Mouse (Mus musculus): Measurements from ENCODE around the gene Dpm2. TPM values are rescaled to one million over a fixed set of nuclear protein-coding genes. Genes with fewer than 3 reads are reported as not detected.

Dpm2 gene
- polyA plus RNA-seq, 1 experiment = 73.7 TPM

- H3K79me3 ChIP-seq (ENCODE audit: low read depth) = no peaks in the 10 kb centered on the region
- H3K79me2 ChIP-seq (ENCODE audit: control insufficient read depth, insufficient read depth) = no peaks in the 10 kb centered on the region
- no peak overlapping the region for H3K4me3 ChIP-seq (ENCODE audit: insufficient read depth, poor library complexity, severe bottlenecking)
- no peaks in the 10 kb centered on the region for H3K36me3 ChIP-seq (ENCODE audit: control insufficient read depth, insufficient read depth)
- H3ac ChIP-seq (ENCODE audit: control insufficient read depth, insufficient read length, low read depth) = no peak overlapping the region
- no peaks in the 10 kb centered on the region for H3K27me3 ChIP-seq (ENCODE audit: control insufficient read depth, insufficient read depth, insufficient read length)
- TF ChIP-seq MYOG (IDR thresholded peaks at IDR 0.05; ENCODE audit: control insufficient read depth, extremely low read depth, insufficient read length) (no peak), CTCF (IDR thresholded peaks at IDR 0.05; ENCODE audit: control insufficient read depth, insufficient read depth, insufficient read length) (no peak), USF1 (IDR thresholded peaks at IDR 0.05; ENCODE audit: low read depth) (no peak), CEBPB (IDR thresholded peaks at IDR 0.05; ENCODE audit: low read depth) (no peak), MAX (IDR thresholded peaks at IDR 0.05) (no peak), MYOD1 (IDR thresholded peaks at IDR 0.05; ENCODE audit: control insufficient read depth, insufficient read length, low read depth) (no peak), FOSL1 (IDR thresholded peaks at IDR 0.05; ENCODE audit: insufficient read depth, low read length, poor library complexity, severe bottlenecking) (no peak)
These were observed 40.2 kb upstream of the Dpm2 start for GRCm38 (mm10) chr2:32530479-32530878.

GRCm38 (mm10) chr2:32533163-32533562 lies 37.5 kb upstream of the Dpm2 start:
- Histone ChIP-seq H3ac (ENCODE audit: control insufficient read depth, insufficient read length, low read depth) (no peak overlapping the region), H3K4me3 (ENCODE audit: insufficient read depth, poor library complexity, severe bottlenecking) (no peak overlapping the region), H3K36me3 (ENCODE audit: control insufficient read depth, insufficient read depth) (no peaks in the 10 kb centered on the region), H3K79me2 (ENCODE audit: control insufficient read depth, insufficient read depth) (no peaks in the 10 kb centered on the region), H3K27me3 (ENCODE audit: control insufficient read depth, insufficient read depth, insufficient read length) (no peaks in the 10 kb centered on the region), H3K79me3 (ENCODE audit: low read depth) (no peaks in the 10 kb centered on the region)
- TF ChIP-seq MAX (IDR thresholded peaks at IDR 0.05) = no peak
- TF ChIP-seq MYOD1 (IDR thresholded peaks at IDR 0.05; ENCODE audit: control insufficient read depth, insufficient read length, low read depth) = no peak
- TF ChIP-seq FOSL1 (IDR thresholded peaks at IDR 0.05; ENCODE audit: insufficient read depth, low read length, poor library complexity, severe bottlenecking) = no peak
- no peak for TF ChIP-seq CTCF (IDR thresholded peaks at IDR 0.05; ENCODE audit: control insufficient read depth, insufficient read depth, insufficient read length)
- no peak for TF ChIP-seq CEBPB (IDR thresholded peaks at IDR 0.05; ENCODE audit: low read depth)
- TF ChIP-seq USF1 (IDR thresholded peaks at IDR 0.05; ENCODE audit: low read depth) = no peak
- TF ChIP-seq MYOG (IDR thresholded peaks at IDR 0.05; ENCODE audit: control insufficient read depth, extremely low read depth, insufficient read length) = no peak

GRCm38 (mm10) chr2:32534061-32534732 lies 36.5 kb upstream of the Dpm2 start:
- no peaks in the 10 kb centered on the region for H3K79me2 ChIP-seq (ENCODE audit: control insufficient read depth, insufficient read depth)

GRCm38 (mm10) chr2:32534733-32535471 lies 35.8 kb upstream of the Dpm2 start, which contains the start of gene Fam102a:
Gene Fam102a, plus strand, starts transcription at chr2:32535332.
- no peaks in the 10 kb centered on the region for H3K36me3 ChIP-seq (ENCODE audit: control insufficient read depth, insufficient read depth)
- H3K27me3 ChIP-seq (ENCODE audit: control insufficient read depth, insufficient read depth, insufficient read length) = no peaks in the 10 kb centered on the region
- H3ac ChIP-seq (ENCODE audit: control insufficient read depth, insufficient read length, low read depth) = peak within 1 kb of the TSS; percentile 90
- H3K4me3 ChIP-seq (ENCODE audit: insufficient read depth, poor library complexity, severe bottlenecking) = peak within 1 kb of the TSS; percentile 55
- TF ChIP-seq MAX (IDR thresholded peaks at IDR 0.05) (peak; percentile 3), MYOD1 (IDR thresholded peaks at IDR 0.05; ENCODE audit: control insufficient read depth, insufficient read length, low read depth) (no peak)
- no peaks in the 10 kb centered on the region for H3K79me2 ChIP-seq (ENCODE audit: control insufficient read depth, insufficient read depth)
- no peaks in the 10 kb centered on the region for H3K79me3 ChIP-seq (ENCODE audit: low read depth)

More at GRCm38 (mm10) chr2:32534061-32534732, 36.5 kb upstream of the Dpm2 start:
- H3K79me3 ChIP-seq (ENCODE audit: low read depth) = no peaks in the 10 kb centered on the region
- H3ac ChIP-seq (ENCODE audit: control insufficient read depth, insufficient read length, low read depth) = no peak overlapping the region
- no peaks in the 10 kb centered on the region for H3K27me3 ChIP-seq (ENCODE audit: control insufficient read depth, insufficient read depth, insufficient read length)
- peak overlapping the region; percentile 55 for H3K4me3 ChIP-seq (ENCODE audit: insufficient read depth, poor library complexity, severe bottlenecking)
- TF ChIP-seq CEBPB (IDR thresholded peaks at IDR 0.05; ENCODE audit: low read depth) (no peak), FOSL1 (IDR thresholded peaks at IDR 0.05; ENCODE audit: insufficient read depth, low read length, poor library complexity, severe bottlenecking) (no peak), MYOG (IDR thresholded peaks at IDR 0.05; ENCODE audit: control insufficient read depth, extremely low read depth, insufficient read length) (no peak), CTCF (IDR thresholded peaks at IDR 0.05; ENCODE audit: control insufficient read depth, insufficient read depth, insufficient read length) (no peak), USF1 (IDR thresholded peaks at IDR 0.05; ENCODE audit: low read depth) (no peak), MYOD1 (IDR thresholded peaks at IDR 0.05; ENCODE audit: control insufficient read depth, insufficient read length, low read depth) (no peak), MAX (IDR thresholded peaks at IDR 0.05) (no peak)
- no peaks in the 10 kb centered on the region for H3K36me3 ChIP-seq (ENCODE audit: control insufficient read depth, insufficient read depth)

- no peaks in the 10 kb centered on the region for H3K27me3 ChIP-seq (ENCODE audit: control insufficient read depth, insufficient read depth, insufficient read length)
- no peaks in the 10 kb centered on the region for H3K79me3 ChIP-seq (ENCODE audit: low read depth)
- no peaks in the 10 kb centered on the region for H3K79me2 ChIP-seq (ENCODE audit: control insufficient read depth, insufficient read depth)
- H3K36me3 ChIP-seq (ENCODE audit: control insufficient read depth, insufficient read depth) = no peaks in the 10 kb centered on the region
- peak overlapping the region; percentile 90 for H3ac ChIP-seq (ENCODE audit: control insufficient read depth, insufficient read length, low read depth)
- H3K4me3 ChIP-seq (ENCODE audit: insufficient read depth, poor library complexity, severe bottlenecking) = peak overlapping the region; percentile 55
- TF ChIP-seq USF1 (IDR thresholded peaks at IDR 0.05; ENCODE audit: low read depth) (no peak), MYOG (IDR thresholded peaks at IDR 0.05; ENCODE audit: control insufficient read depth, extremely low read depth, insufficient read length) (no peak), MAX (IDR thresholded peaks at IDR 0.05) (no peak), FOSL1 (IDR thresholded peaks at IDR 0.05; ENCODE audit: insufficient read depth, low read length, poor library complexity, severe bottlenecking) (no peak), CEBPB (IDR thresholded peaks at IDR 0.05; ENCODE audit: low read depth) (no peak), CTCF (IDR thresholded peaks at IDR 0.05; ENCODE audit: control insufficient read depth, insufficient read depth, insufficient read length) (no peak), MYOD1 (IDR thresholded peaks at IDR 0.05; ENCODE audit: control insufficient read depth, insufficient read length, low read depth) (no peak)
These were observed 35.1 kb upstream of the Dpm2 start for GRCm38 (mm10) chr2:32535501-32535991.

Data from C2C12 (cell line).